Mouse (Mus musculus) liver, embryonic 14.5 days (tissue): ENCODE measurements at regions not wholly inside any gene's neighbourhood (a gene's known extent, or its start where the extent isn't known, plus 50 kb on each side); places are given as distances from the start of the nearest gene placed in this dataset.

Experiments
- CTCF ChIP-seq: IDR thresholded peaks from 2 replicates; pipeline ENCODE4 v1.5.1; 2016; ENCODE audit warnings: antibody characterized with exemption, low read depth, control low read depth
- EP300 ChIP-seq: IDR thresholded peaks from 2 replicates; pipeline ENCODE4 v1.6.1; 2016; ENCODE audit warnings: antibody characterized with exemption, low read depth

GRCm38 (mm10) chr1:90280227-90280626 lies 76.4 kb downstream of the Ackr3 start:
- no peak for TF ChIP-seq CTCF
- TF ChIP-seq EP300 = no peak
